Comparison of ENCODE assay signal across 8 mouse cellular contexts in the genomic region with DNA sequence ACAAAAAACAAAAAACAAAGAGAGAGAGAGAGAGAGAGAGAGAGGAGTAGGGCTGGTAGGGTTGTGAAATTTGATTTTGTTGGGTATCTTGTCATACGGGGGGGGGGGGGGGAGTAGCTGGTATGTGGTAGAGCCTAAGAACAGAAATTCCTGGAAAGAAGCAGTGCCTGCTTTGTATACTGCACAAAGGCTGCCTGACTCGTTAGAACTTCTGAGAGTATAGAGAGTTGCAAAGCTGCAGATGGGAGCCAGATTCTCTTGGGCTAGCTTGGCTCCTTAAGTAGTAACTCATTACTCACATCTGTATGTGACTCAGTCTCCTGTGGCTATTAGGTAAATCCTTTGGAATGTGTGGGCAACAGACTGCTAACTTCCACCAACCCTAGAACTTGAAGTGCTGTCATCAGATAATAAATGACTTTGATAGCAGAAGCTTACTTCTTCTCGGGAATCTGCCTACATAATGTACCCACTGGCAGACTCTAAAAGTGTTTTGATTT. TPM values are rescaled to one million over a fixed set of nuclear protein-coding genes. Genes with fewer than 3 reads are reported as not detected.
DNase-seq lines count a peak whose midpoint lies in the region; ATAC-seq lines count a peak whose summit lies in the region.

A gene (minus strand): TSS at position 51 of the 500 bp plus-strand sequence.

- no peak for ATAC-seq in embryonic facial prominence, embryonic 13.5 days (ENCODE audit: insufficient number of reproducible peaks, insufficient read depth, low FRiP score, low TSS enrichment, low read depth)
- no peak for ATAC-seq in heart, embryonic 13.5 days (ENCODE audit: extremely low read depth, insufficient number of reproducible peaks, low FRiP score, low TSS enrichment)
- no peak for ATAC-seq in monocyte, adult 5-6 weeks (replicated peaks; ENCODE audit: insufficient number of reproducible peaks, low FRiP score, low TSS enrichment, poor library complexity, severe bottlenecking)
- ATAC-seq in frontal cortex, adult (ENCODE audit: low TSS enrichment) = no peak

- H3K27me3 ChIP-seq in embryonic facial prominence, embryonic 13.5 days = peaks cover 8% of the 10 kb centered on the region
- H3K27me3 ChIP-seq in heart, embryonic 13.5 days (replicated peaks) = peaks cover 21% of the 10 kb centered on the region

- H3K9ac ChIP-seq in embryonic facial prominence, embryonic 13.5 days = no peak within 1 kb of the TSS
- H3K9ac ChIP-seq in heart, embryonic 13.5 days = no peak within 1 kb of the TSS

- DNase-seq in thymus, postnatal 0 days (ENCODE audit: low spot score) = no peak
- no peak for DNase-seq in thymus, postnatal 14 days
- no peak for DNase-seq in left cerebral cortex, postnatal 14 days (ENCODE audit: low spot score in 2 of 2)
- DNase-seq in kidney, adult 8-10 months = no peak

- no peak within 1 kb of the TSS for H3K4me3 ChIP-seq in embryonic facial prominence, embryonic 13.5 days
- H3K4me3 ChIP-seq in heart, embryonic 13.5 days = no peak within 1 kb of the TSS

- intact Hi-C loops in left cerebral cortex, postnatal 14 days (cut with DNase I) = no loop called here

- no peak within 1 kb of the TSS for H3K4me2 ChIP-seq in embryonic facial prominence, embryonic 13.5 days
- H3K4me2 ChIP-seq in heart, embryonic 13.5 days = no peak within 1 kb of the TSS

- H3K36me3 ChIP-seq in embryonic facial prominence, embryonic 13.5 days = no peaks in the 10 kb centered on the region
- H3K36me3 ChIP-seq in heart, embryonic 13.5 days = no peaks in the 10 kb centered on the region

- H3K27ac ChIP-seq in embryonic facial prominence, embryonic 13.5 days = no peak within 1 kb of the TSS
- no peak within 1 kb of the TSS for H3K27ac ChIP-seq in heart, embryonic 13.5 days (replicated peaks)

- no peaks in the 10 kb centered on the region for H3K9me3 ChIP-seq in embryonic facial prominence, embryonic 13.5 days
- no peaks in the 10 kb centered on the region for H3K9me3 ChIP-seq in heart, embryonic 13.5 days

- H3K4me1 ChIP-seq in embryonic facial prominence, embryonic 13.5 days = no peaks in the 10 kb centered on the region
- H3K4me1 ChIP-seq in heart, embryonic 13.5 days = peaks cover 6% of the 10 kb centered on the region; the same call in 1 of the 2 replicates

- WGBS in embryonic facial prominence, embryonic 13.5 days = 35% methylated on average over 3 of the region's 3 CpGs
- 20% methylated on average over 3 of the region's 3 CpGs for WGBS in heart, embryonic 13.5 days

RNA-seq across cellular contexts. Expression of the gene that starts here (rescaled TPM):
- 31.6 and 36.9 TPM in 2 replicates for polyA plus RNA-seq in thymus, postnatal 0 days (2015; fragmentation: Nextera tagmentation; extraction: Ambion mirVana)
- polyA plus RNA-seq in embryonic facial prominence, embryonic 13.5 days (2015; fragmentation: Nextera tagmentation; extraction: Ambion mirVana) = 53.3 and 56.4 TPM in 2 replicates
- 32.0 and 33.3 TPM in 2 replicates for polyA plus RNA-seq in heart, embryonic 13.5 days (2015; fragmentation: Nextera tagmentation; extraction: Ambion mirVana)
- total RNA-seq in left cerebral cortex, postnatal 14 days (2021) = 10 to 100 TPM; 68.9 to 70.1 TPM
- total RNA-seq in monocyte, adult 5-6 weeks (2017) = 55.5 to 92.1 TPM (median 65.8 TPM) in 3 replicates
